Mouse (Mus musculus): ENCODE results near the gene Vmn1r81.

Vmn1r81 gene

GRCm38 (mm10) chr7:12268169-12268568, at the start of gene Vmn1r81:
Vmn1r81 (minus strand) TSS chr7:12268269.
- no peak for DNase-seq (ENCODE audit: low read depth, low spot score)

- DNase-seq (ENCODE audit: low read depth, low spot score): no peak
Measured at GRCm38 (mm10) chr7:12300130-12300529, 32.1 kb upstream of the Vmn1r81 start, which contains the start of gene Vmn1r82. Vmn1r82 (plus strand) TSS chr7:12300430.

GRCm38 (mm10) chr7:12204141-12204540, 63.9 kb downstream of the Vmn1r81 start:
- DNase-seq (ENCODE audit: low read depth, low spot score): no peak

Measured in A20 (cell line).